Comparison of ENCODE assay signal across 29 mouse cellular contexts in genomic region chr9:57666536-57666935, GRCm38 (mm10). TPM values are rescaled to one million over a fixed set of nuclear protein-coding genes. Genes with fewer than 3 reads are reported as not detected.
A peak's percentile ranks its signal among the peaks of the same experiment; 100 is the strongest.
DNase-seq lines count a peak whose midpoint lies in the region; ATAC-seq and TF ChIP-seq lines count a peak whose summit lies in the region.
"Had no signal": no experiment of that assay in that cellular context is flagged by ENCODE, and none has a peak within 500 bp of the region (broad histone marks: within the 10 kb centered on the region; RNA-seq: fewer than 3 reads in every experiment).

No protein-coding gene starts in this region.

- H3K4me1 ChIP-seq in lung, embryonic 16.5 days (replicated peaks; ENCODE audit: control insufficient read depth, insufficient read depth, low read length): no peaks in the 10 kb centered on the region; the same call in 1 of the 2 replicates
- peaks cover 12% of the 10 kb centered on the region for H3K4me1 ChIP-seq in intestine, embryonic 15.5 days (replicated peaks)
- H3K4me1 ChIP-seq in intestine, postnatal 0 days (replicated peaks; ENCODE audit: control insufficient read depth, insufficient read depth, low read length): peaks cover 9% of the 10 kb centered on the region; the same call in 1 of the 2 replicates
- H3K4me1 ChIP-seq: embryonic facial prominence, embryonic 13.5 days; forebrain, embryonic 10.5 days; midbrain, embryonic 12.5 days; neural tube, embryonic 13.5 days had no signal

- ATAC-seq in lung, embryonic 16.5 days (ENCODE audit: low read depth): peak; percentile 66
- peak; percentile 44 for ATAC-seq in intestine, embryonic 15.5 days
- ATAC-seq in intestine, postnatal 0 days: 0 out of 2 replicates have a peak, but pooled peaks have one; percentile 25
- ATAC-seq: forebrain, embryonic 15.5 days; hindbrain, embryonic 16.5 days; liver, embryonic 12.5 days; liver, postnatal 0 days had no signal

- H3K27ac ChIP-seq in lung, embryonic 16.5 days (ENCODE audit: low read length): no peak overlapping the region
- no peak overlapping the region for H3K27ac ChIP-seq in intestine, embryonic 15.5 days
- H3K27ac ChIP-seq in intestine, postnatal 0 days (ENCODE audit: low read depth, low read length): no peak overlapping the region
- H3K27ac ChIP-seq: embryonic facial prominence, embryonic 13.5 days; forebrain, embryonic 10.5 days; forebrain, embryonic 15.5 days; layer of hippocampus, adult 2 months; liver, embryonic 12.5 days; midbrain, embryonic 12.5 days; neural tube, embryonic 13.5 days had no signal

- no peak for DNase-seq in lung, adult 18-20 months
- DNase-seq in thymus, postnatal 14 days: peak; percentile 58
- DNase-seq in layer of hippocampus, adult 11-12 months (ENCODE audit: low spot score): no peak
- DNase-seq in retina, embryonic 14.5 days (ENCODE audit: low spot score): no peak
- DNase-seq: adrenal gland, postnatal 14 days; cerebellum, adult 11-12 months; cerebellum, adult 9-11 months; kidney, postnatal 14 days; liver, postnatal 0 days had no signal

- no peak overlapping the region for H3K9ac ChIP-seq in lung, embryonic 16.5 days (ENCODE audit: low read length)
- H3K9ac ChIP-seq in intestine, embryonic 15.5 days: no peak overlapping the region
- no peak overlapping the region for H3K9ac ChIP-seq in intestine, postnatal 0 days (ENCODE audit: low read depth, low read length)
- H3K9ac ChIP-seq: embryonic facial prominence, embryonic 13.5 days; forebrain, embryonic 15.5 days; liver, embryonic 12.5 days; liver, postnatal 0 days; midbrain, embryonic 12.5 days; neural tube, embryonic 13.5 days had no signal

- WGBS in lung, embryonic 16.5 days: 67% methylated on average over 8 of the region's 8 CpGs
- WGBS in intestine, embryonic 15.5 days: 77% methylated on average over 8 of the region's 8 CpGs
- WGBS in intestine, postnatal 0 days: 69% methylated on average over 8 of the region's 8 CpGs

- no peaks in the 10 kb centered on the region for H3K9me3 ChIP-seq in lung, embryonic 16.5 days (ENCODE audit: control insufficient read depth, low read length)
- no peaks in the 10 kb centered on the region for H3K9me3 ChIP-seq in intestine, embryonic 15.5 days
- H3K9me3 ChIP-seq in intestine, postnatal 0 days (ENCODE audit: control insufficient read depth): no peaks in the 10 kb centered on the region
- H3K9me3 ChIP-seq: embryonic facial prominence, embryonic 13.5 days; forebrain, embryonic 10.5 days; forebrain, embryonic 15.5 days; liver, embryonic 12.5 days; midbrain, embryonic 12.5 days; neural tube, embryonic 13.5 days had no signal

- H3K36me3 ChIP-seq in lung, embryonic 16.5 days (ENCODE audit: control insufficient read depth, insufficient read depth, low read length): no peaks in the 10 kb centered on the region
- no peaks in the 10 kb centered on the region for H3K36me3 ChIP-seq in intestine, embryonic 15.5 days
- H3K36me3 ChIP-seq in intestine, postnatal 0 days (ENCODE audit: control insufficient read depth, insufficient read depth): no peaks in the 10 kb centered on the region
- H3K36me3 ChIP-seq: embryonic facial prominence, embryonic 13.5 days; forebrain, embryonic 10.5 days; forebrain, embryonic 15.5 days; liver, embryonic 12.5 days; midbrain, embryonic 12.5 days; neural tube, embryonic 13.5 days had no signal

- no peaks in the 10 kb centered on the region for H3K27me3 ChIP-seq in lung, embryonic 16.5 days (ENCODE audit: control insufficient read depth, insufficient read depth, low read depth, low read length)
- H3K27me3 ChIP-seq in intestine, embryonic 15.5 days (replicated peaks): no peaks in the 10 kb centered on the region
- no peaks in the 10 kb centered on the region for H3K27me3 ChIP-seq in intestine, postnatal 0 days (replicated peaks; ENCODE audit: control insufficient read depth, insufficient read depth, low read length)
- H3K27me3 ChIP-seq: embryonic facial prominence, embryonic 13.5 days; forebrain, embryonic 15.5 days; midbrain, embryonic 12.5 days; neural tube, embryonic 13.5 days had no signal

- no peak overlapping the region for H3K4me2 ChIP-seq in lung, embryonic 16.5 days (ENCODE audit: low read depth, low read length)
- H3K4me2 ChIP-seq in intestine, embryonic 15.5 days (replicated peaks): no peak overlapping the region
- H3K4me2 ChIP-seq in intestine, postnatal 0 days (replicated peaks; ENCODE audit: low read depth): no peak overlapping the region
- H3K4me2 ChIP-seq: embryonic facial prominence, embryonic 13.5 days; forebrain, embryonic 15.5 days; liver, embryonic 12.5 days; midbrain, embryonic 12.5 days; neural tube, embryonic 13.5 days had no signal

- no peak for TF ChIP-seq CTCF in intestine, postnatal 0 days (IDR thresholded peaks at IDR 0.05; ENCODE audit: low read depth)

- H3K4me3 ChIP-seq in lung, embryonic 16.5 days (ENCODE audit: low read length): no peak overlapping the region
- no peak overlapping the region for H3K4me3 ChIP-seq in intestine, embryonic 15.5 days (replicated peaks)
- no peak overlapping the region for H3K4me3 ChIP-seq in intestine, postnatal 0 days (ENCODE audit: low read depth, low read length)
- H3K4me3 ChIP-seq: embryonic facial prominence, embryonic 13.5 days; forebrain, embryonic 10.5 days; forebrain, embryonic 15.5 days; layer of hippocampus, adult 2 months; liver, embryonic 12.5 days; midbrain, embryonic 12.5 days; neural tube, embryonic 13.5 days had no signal

RNA-seq across cellular contexts. Expression of gene Csk, which starts 13.1 kb away (rescaled TPM):
- polyA plus RNA-seq in lung, embryonic 16.5 days (2015; fragmentation: Nextera tagmentation; extraction: Ambion mirVana): 25.5 and 27.8 TPM in 2 replicates
- polyA plus RNA-seq in intestine, embryonic 15.5 days (2015; fragmentation: Nextera tagmentation; extraction: Ambion mirVana): 29.0 and 31.4 TPM in 2 replicates
- polyA plus RNA-seq in intestine, postnatal 0 days (2015; fragmentation: Nextera tagmentation; extraction: Ambion mirVana): 18.7 and 21.9 TPM in 2 replicates

RNA-seq across cellular contexts. Expression of gene Cyp1a2, which starts 17.0 kb away (rescaled TPM):
- polyA plus RNA-seq in lung, embryonic 16.5 days (2015; fragmentation: Nextera tagmentation; extraction: Ambion mirVana): not detected in 2 replicates
- not detected in 2 replicates for polyA plus RNA-seq in intestine, embryonic 15.5 days (2015; fragmentation: Nextera tagmentation; extraction: Ambion mirVana)
- not detected in 2 replicates for polyA plus RNA-seq in intestine, postnatal 0 days (2015; fragmentation: Nextera tagmentation; extraction: Ambion mirVana)
- polyA plus RNA-seq: CD4-positive, CD25-positive, alpha-beta regulatory T cell, adult 4 months; embryonic facial prominence, embryonic 13.5 days; forebrain, embryonic 10.5 days; forebrain, embryonic 15.5 days; frontal cortex, adult 2 months; heart, embryonic 14.5 days; hindbrain, embryonic 11.5 days; hindbrain, embryonic 16.5 days; intestine, embryonic 14.5 days; kidney, embryonic 14.5 days; limb, embryonic 14.5 days; liver, embryonic 12.5 days; midbrain, embryonic 12.5 days; neural tube, embryonic 13.5 days; small intestine, adult 2 months; stomach, embryonic 14.5 days had no signal

RNA-seq across cellular contexts. Expression of gene Cyp1a1, which starts 21.2 kb away (rescaled TPM):
- 0.13 TPM in 1 of 2 replicates, not detected in the other for polyA plus RNA-seq in lung, embryonic 16.5 days (2015; fragmentation: Nextera tagmentation; extraction: Ambion mirVana)
- polyA plus RNA-seq in intestine, embryonic 15.5 days (2015; fragmentation: Nextera tagmentation; extraction: Ambion mirVana): not detected in 2 replicates
- 0.05 and 0.09 TPM in 2 replicates for polyA plus RNA-seq in intestine, postnatal 0 days (2015; fragmentation: Nextera tagmentation; extraction: Ambion mirVana)
- polyA plus RNA-seq: CD4-positive, CD25-positive, alpha-beta regulatory T cell, adult 4 months; embryonic facial prominence, embryonic 13.5 days; heart, embryonic 14.5 days; hindbrain, embryonic 11.5 days; intestine, embryonic 14.5 days; midbrain, embryonic 12.5 days; stomach, embryonic 14.5 days had no signal

RNA-seq across cellular contexts. Expression of gene Edc3, which starts 41.8 kb away (rescaled TPM):
- polyA plus RNA-seq in lung, embryonic 16.5 days (2015; fragmentation: Nextera tagmentation; extraction: Ambion mirVana): 31.1 TPM in 2 replicates
- 29.6 and 29.9 TPM in 2 replicates for polyA plus RNA-seq in intestine, embryonic 15.5 days (2015; fragmentation: Nextera tagmentation; extraction: Ambion mirVana)
- polyA plus RNA-seq in intestine, postnatal 0 days (2015; fragmentation: Nextera tagmentation; extraction: Ambion mirVana): 12.3 and 14.2 TPM in 2 replicates

RNA-seq across cellular contexts. Expression of gene Lman1l, which starts 46.0 kb away (rescaled TPM):
- polyA plus RNA-seq in lung, embryonic 16.5 days (2015; fragmentation: Nextera tagmentation; extraction: Ambion mirVana): not detected in 2 replicates
- not detected in 2 replicates for polyA plus RNA-seq in intestine, embryonic 15.5 days (2015; fragmentation: Nextera tagmentation; extraction: Ambion mirVana)
- polyA plus RNA-seq in intestine, postnatal 0 days (2015; fragmentation: Nextera tagmentation; extraction: Ambion mirVana): not detected in 2 replicates
- polyA plus RNA-seq: embryonic facial prominence, embryonic 13.5 days; forebrain, embryonic 10.5 days; forebrain, embryonic 15.5 days; hindbrain, embryonic 11.5 days; hindbrain, embryonic 16.5 days; intestine, embryonic 14.5 days; kidney, embryonic 14.5 days; limb, embryonic 14.5 days; liver, embryonic 12.5 days; liver, postnatal 0 days; neural tube, embryonic 13.5 days; small intestine, adult 2 months; stomach, embryonic 14.5 days had no signal
